Mouse (Mus musculus): ENCODE results near the gene Gm19345.

The Gm19345 gene

DNA sequence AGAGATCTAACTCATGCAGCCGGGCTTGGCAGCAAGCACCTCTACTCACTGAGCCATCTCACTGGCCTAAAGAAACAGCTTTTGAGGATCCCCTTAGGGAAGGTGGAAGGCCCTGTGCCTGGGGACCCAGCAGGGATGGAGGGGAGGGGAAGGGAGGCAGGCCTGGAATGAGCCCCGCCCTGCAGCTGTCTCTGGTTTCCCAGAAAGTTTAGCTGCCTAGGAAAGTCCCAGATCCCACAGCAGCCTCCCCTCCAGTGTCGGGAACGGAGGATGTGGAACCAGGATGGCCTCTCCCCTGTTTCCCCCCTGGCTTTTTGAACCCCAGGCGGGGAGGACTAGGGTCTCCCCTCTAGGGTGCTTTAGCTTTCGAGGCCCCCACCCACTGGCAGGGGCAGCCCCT lies 25.0 kb upstream of the Gm19345 start:
- no peak for DNase-seq (ENCODE audit: low spot score in 2 of 2)

DNA sequence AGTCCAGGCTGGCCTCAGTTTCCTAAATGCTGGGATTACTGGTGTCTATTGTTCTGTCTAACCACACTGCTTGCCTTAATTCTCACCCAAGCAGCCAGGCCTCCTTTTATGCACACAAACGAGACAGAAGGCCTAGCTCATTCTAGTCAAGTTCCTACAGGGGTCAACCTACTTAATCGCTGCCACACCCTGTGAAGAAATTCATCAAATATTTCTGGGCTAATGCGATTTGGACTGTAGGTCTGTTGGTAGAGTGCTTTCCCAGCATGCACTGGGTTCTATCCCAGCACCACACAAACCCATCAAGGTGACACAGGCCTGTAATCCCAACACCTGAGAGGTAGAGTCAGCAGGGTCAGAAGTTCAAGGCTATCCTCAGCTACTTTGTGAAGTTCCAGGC lies 22.1 kb upstream of the Gm19345 start:
- no peak for DNase-seq (ENCODE audit: low spot score in 2 of 2)

DNA sequence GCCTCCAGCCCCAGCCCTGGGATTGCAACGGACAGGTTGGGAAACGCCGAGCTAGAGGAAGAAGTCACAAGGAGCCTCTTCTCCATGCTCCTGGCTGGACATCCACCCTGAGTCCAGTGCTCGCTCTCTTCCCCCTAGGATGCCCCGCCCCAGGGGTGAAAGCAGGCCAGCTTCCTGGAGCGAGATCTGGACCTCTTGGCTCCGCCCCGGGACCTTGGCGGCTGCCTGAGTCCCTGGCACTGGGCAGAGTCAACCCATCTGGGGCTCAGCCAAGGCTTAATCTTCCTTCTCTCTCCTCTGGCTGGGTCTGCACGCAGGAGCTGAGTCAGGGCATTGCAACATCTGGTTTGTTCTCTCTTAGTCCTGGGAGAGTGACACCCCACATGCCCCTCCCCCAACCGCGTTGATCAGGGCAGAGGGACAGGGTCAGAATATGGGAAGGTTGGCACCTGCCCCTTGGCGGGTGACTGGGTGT lies 21.1 kb upstream of the Gm19345 start:
- peak in 1 of 2 experiments; percentile 59 for DNase-seq (ENCODE audit: low spot score in 2 of 2)

DNA sequence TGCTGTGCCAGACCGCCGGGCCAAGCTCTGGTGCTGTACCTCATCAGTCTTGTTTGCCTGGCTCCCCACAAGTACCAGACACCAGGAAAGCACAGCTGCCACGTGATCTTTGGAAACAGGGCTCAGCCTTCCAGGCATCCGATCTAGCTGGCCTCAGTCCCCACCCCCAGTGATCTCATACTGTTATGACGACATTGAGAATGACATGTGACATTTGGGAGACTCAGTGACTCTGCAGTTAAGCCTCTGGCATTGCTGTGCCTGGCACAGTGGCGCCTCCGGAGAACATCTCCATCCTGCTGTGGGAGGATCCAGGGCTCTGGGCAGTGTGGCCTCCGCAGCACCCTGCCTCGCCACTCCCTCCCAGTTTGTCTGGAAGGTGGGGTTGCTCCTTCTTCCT lies 20.0 kb upstream of the Gm19345 start:
- DNase-seq (ENCODE audit: low spot score in 2 of 2), result no peak

DNA sequence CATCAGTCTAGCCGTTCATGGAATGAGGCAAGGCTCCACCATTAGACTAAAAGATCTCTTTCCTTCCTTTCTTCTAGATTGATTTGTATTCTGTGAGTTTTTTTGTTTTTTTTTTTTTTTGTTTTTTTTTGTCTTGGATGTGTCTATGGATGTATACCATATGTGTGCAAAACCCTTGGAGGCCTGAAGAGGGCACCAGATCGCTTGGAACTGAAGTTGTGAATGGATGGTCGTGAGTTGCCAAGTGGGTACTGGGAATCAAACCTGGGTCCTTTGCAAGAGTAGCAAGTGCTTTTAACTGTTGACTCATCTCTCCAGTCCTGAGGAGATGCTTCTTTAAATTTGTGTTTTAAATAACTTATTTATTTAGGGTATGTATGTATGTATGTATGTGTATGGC lies 17.7 kb upstream of the Gm19345 start:
- no peak for DNase-seq (ENCODE audit: low spot score in 2 of 2)

DNA sequence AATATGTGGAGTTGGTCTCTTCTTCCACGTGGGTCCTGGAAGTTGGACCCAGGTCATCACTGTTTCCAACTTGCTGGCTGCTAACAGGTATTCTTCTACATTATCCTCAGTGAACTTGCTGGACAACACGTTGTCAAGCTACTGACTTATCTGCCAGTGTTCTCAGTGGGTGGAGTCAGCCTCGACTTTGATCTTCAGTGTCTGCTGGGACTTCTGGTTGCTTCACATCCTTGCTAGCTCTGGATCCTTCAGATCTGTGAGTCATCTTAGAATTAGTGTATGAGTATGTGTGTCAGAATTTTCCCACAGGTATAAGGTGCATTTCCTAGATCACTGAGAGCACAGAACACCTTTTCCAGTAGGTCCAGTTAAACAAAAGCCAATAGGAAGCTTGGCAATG lies 15.0 kb upstream of the Gm19345 start:
- DNase-seq (ENCODE audit: low spot score in 2 of 2), result no peak

DNA sequence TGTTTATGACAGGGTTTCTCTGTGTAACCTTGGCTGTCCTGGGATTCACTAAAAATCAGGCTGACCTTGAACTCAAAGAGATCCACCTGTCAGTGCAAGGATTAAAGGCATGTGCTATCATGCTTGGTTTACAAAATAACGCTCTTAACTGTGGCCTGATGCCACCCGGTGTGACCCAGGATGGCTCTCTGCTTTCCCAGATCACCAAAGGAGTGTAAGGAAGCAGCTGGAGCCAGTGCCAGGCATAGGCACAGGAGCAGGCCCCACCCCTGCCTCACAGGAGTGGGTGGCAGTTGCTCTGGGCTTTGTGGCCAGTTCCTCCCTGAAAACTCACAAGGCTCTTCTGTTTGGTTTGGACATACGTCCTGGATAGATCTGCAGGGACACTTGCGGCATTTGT lies 11.4 kb upstream of the Gm19345 start:
- no peak for DNase-seq (ENCODE audit: low spot score in 2 of 2)

DNA sequence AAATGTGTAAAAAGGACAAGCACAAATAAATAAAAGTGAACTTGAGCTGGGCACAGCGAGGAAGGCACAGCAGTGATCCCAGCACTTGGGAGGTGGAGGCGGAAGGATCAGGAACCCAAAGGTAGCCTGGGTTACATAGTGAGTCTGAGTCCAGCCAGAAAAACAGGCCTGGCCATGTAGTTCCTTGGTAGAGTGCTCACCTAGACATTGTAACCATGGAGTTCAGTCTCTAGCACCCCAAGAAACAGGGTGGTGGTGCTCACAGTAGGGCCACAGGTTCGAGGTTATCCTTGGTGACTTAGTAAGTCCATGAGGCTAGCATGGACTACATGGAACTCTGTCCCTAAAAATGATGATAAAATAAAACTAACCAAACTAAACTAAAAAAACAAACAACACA lies 10.9 kb upstream of the Gm19345 start:
- no peak for DNase-seq (ENCODE audit: low spot score in 2 of 2)

DNA sequence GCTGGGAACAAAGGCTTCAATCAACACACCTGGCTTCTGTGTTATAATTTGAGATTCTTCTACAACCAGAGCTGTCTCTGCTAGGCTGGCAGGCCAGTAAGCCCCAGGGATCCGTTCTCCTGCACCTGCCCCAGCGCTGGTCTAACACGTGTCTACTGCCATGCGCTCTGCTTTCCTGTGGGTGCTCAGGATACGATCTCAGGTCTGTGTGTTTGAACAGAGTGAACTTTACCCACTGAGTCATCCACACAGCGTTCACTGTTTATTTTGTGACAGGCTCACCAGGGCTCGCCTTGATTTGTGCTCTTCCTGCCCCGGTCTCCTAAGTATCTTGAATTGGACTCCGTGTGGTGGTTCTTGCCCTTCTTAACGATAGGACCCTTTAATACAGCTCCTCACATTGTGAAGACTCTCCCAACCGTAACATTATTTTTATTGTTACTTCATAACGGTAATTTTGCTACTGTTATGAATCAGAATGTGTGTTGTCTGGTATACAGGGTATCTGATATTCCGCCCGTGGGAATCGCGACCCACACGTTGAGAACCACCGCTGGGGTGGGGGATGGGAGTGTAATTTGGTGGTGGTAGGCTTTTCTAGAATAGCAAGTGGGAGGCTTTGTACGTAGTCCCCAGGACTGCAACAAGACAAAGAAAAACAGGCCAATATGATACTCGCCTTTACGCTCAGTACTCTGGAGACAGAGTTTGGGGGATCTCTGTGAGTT lies 10.0 kb upstream of the Gm19345 start:
- no peak for DNase-seq (ENCODE audit: low spot score in 2 of 2)

DNA sequence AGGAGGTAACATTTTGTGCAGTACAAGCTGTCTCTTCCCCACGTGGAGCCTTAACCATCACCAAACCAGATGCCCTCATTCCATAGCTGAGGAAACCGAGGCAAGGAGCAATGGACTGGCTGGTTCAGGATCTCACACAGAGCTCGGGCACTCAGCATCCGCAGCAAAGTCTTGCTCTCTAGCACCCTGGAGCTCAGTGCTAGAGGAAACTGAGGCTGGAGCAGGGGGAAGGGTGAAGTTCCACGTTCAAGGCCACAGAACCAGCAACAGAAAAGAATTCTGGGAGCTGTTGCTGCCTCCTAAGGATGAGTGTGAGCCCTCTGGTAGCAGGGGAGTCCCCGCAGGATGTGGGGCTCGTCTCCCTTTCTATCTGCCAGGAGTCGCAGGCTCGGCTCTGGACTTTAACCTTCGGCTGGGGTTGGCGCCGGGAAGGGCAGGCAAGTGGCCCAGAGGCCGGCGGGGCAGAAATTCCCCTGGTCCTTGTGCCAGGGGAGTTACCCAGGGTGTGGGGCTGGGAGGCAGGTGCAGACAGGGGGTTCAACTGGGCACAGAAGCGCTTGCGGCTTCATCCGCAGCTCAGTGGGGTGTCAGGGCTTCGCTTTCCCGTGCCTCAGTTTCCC lies 8.8 kb upstream of the Gm19345 start:
- DNase-seq (ENCODE audit: low spot score in 2 of 2), result no peak

DNA sequence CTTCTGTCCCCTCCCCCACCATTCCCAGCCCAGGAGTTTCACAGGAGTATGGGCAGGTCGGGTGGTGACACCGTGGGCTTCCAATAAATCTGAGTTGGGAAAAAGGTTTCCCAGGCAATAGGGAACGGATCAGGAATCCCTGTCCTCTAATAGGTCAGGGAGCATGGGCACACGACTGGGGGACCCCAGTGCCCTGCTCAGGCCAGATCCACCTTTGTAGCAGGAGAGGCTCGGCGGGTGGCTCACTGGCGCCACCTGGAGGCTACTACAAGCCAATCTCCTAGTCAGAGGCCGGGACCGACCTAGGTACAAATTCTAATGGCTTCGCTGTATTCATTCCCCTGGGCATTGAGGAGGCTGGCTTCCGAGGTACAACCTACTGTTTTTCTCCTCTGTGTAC lies 8.2 kb upstream of the Gm19345 start:
- peak; percentile 68 to 88 for DNase-seq (ENCODE audit: low spot score in 2 of 2)

DNA sequence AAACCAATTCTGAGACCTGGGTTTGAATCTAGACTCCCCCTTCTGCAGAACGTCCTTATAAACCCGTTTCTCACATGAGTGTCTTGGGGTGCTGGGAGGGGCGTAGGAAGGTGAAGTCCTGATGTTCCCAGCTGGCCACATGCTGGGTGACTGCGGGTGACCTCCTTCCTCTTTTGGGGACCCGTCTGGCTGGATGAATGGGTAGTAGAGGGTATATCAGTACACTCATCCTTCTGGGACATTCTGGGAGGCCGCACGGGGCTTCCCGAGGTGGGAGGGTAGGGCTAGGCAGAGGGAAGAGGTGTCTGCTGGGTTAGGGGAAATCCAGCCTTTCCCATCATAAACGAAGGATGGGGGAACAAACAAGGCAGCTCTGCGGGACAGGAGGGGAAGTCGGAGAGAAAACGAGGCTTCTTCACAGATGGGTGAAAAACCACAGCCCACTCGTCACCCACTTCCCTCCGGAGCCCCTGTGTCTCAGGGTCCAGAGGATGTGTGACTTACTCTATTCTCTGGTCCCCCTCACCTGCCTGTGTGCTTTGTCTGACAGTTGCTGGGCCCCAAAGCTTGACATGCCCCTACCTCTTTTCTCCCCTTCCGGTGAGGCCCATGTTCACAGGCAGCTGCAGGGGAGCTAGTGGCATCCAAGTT lies 7.2 kb upstream of the Gm19345 start:
- no peak for DNase-seq (ENCODE audit: low spot score in 2 of 2)

DNA sequence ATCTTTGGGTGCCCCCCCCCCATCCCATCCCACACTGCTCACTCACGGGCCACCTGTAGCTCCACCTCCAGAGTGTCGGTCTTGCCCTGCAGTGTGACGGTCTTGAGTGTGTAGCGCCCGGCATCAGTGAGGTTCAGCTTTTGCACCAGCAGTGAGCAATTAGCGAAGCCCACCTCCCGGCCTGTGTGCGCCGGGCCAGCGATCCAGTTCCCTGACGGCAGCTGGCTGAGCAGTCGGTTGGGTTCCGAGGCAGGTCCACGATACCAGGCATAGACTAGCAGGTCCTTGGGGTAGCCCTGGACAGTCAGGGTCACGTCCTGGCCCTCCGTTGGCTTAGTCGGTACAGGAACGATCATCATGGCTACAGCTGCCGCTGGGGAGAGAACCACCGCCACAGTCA lies 1.7 kb downstream of the Gm19345 start:
- no peak for DNase-seq (ENCODE audit: low spot score in 2 of 2)

DNA sequence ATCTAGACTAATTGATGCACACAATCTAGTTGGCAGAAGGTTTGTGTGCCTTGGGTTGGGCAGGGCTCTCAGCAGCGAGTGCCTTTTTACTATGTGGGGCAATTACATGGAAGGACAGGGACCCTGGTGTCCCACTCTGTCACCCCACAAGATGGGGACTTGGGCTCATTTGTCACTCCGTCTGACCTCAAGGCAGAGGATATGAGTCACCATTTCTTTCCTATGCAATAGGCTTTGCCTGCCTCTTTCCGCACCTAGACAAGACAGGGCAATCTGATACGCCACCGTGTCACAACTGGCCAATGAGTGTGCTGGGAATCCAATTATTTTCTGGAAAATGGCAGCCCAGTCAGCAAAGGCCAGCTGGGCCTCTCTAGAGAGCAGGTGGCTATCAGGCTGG lies 3.9 kb downstream of the Gm19345 start:
- DNase-seq (ENCODE audit: low spot score in 2 of 2), result no peak

DNA sequence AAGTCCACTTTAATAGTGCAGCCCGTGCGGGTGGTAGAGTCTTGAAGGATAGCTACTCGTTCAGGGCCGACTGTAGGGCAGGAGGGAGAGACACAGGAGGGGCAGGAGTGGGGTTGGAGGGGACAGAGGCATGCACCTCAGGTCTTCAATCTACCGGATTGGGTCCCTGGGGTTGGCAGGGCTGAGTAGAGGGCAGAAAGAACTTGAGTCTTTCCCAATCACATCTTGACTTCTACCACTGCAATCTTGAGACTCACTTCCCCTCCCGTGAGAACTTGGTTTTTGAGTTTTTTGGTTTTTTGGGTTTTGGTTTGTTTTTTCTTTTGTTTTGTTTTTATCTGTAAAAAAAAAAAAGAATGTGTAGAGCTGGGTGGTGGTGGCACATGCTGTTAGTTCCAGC lies 4.5 kb downstream of the Gm19345 start:
- no peak for DNase-seq (ENCODE audit: low spot score in 2 of 2)

DNA sequence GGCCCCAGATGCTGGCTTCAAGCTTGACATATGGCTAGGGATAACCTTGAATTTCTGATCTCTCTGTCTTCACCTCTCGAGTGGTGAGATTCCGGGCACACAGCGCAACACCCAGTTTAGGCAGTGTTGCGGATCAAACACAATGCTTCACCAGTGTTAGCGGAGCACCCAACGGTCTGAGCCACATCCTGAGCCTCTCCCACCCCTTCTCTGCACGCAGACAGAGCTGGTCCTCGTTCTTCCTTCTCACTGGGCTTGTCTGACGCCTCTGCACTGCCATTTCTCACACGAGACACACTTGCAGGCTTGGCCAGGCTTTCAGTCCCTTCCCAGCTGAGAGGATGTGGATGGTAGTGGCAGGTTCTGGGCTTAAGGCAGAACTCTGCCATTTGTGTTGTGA lies 7.9 kb downstream of the Gm19345 start:
- no peak for DNase-seq (ENCODE audit: low spot score in 2 of 2)

DNA sequence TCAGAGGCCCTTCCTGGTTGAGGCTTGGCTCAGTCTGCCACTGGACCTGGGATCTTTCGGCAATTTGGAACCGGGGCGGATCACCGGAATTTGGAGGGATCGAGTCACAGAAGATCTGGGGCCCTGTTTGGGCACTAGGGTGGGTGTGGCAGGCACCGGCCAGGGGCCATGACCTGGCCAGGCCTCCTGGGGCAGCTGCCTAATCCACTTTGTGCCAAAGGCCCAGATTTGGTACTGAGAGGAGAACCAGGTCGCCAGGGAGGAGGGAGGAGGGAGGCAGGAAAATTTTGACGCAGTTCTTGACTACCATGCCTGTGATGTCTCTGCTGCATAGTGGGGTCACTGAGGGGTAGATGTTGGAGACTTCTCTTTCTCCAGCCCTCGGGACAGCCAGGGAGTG lies 9.4 kb downstream of the Gm19345 start, which contains the start of gene Ceacam16:
TSS of gene Ceacam16 (minus strand) at position 101 of the 400 bp plus-strand sequence.
- no peak for DNase-seq (ENCODE audit: low spot score in 2 of 2)

DNA sequence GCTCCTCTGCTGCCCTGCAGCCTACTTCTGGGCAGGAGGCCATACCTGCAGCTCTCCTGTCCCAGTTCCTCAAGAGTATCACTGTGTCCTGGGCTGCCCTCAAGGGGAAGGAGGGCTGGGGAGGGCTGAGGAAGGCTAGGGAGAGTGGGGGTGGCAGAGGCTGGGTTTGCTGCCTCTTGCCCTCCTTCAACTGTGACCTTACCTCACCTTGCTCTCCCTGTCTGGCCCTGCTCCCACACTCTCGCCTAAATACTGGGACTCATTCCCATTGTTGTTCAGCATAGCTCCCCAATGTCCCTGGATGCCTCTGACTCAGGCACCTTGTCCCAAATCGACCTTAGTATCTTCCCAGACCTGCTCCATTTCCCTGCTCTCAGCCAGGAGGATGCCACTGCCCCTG lies 12.4 kb downstream of the Gm19345 start:
- DNase-seq (ENCODE audit: low spot score in 2 of 2), result no peak

DNA sequence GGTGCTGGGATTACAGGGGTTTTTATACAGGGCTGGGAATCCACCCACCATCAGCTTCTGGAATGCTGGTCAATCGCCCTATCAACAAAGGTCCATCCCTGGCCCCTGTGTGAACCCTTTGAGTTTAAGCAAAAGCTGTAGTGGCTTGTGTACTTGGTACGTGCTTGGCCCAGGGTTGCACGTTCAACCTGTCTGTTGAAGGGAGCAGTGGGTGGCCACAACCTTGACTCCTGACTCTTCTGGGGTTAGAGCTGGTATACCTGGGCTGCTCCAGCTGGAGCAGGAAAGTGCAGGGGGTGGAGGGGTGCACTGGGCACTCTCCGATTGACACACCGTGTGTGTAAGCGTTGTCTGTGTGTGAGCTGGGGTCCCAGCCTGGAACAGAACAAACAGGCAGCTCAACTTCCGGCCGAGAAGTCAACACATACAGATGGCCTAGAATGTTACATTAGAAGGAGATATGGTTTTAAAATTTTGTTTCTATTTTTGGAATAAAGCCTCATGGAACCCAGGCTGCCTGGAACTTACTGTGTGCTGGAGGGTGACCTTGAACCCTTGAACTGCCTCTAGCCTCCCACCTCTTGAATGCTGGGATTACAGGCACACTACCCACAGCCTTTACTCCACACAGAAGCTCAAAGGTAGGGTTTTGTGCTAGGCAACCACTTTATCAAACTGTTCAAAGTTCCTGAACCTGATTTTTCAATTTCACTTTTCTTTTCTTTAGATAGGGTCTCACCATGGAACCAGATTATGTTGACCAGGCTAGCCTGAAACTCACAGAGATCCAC lies 13.6 kb downstream of the Gm19345 start:
- no peak for DNase-seq (ENCODE audit: low spot score in 2 of 2)

DNA sequence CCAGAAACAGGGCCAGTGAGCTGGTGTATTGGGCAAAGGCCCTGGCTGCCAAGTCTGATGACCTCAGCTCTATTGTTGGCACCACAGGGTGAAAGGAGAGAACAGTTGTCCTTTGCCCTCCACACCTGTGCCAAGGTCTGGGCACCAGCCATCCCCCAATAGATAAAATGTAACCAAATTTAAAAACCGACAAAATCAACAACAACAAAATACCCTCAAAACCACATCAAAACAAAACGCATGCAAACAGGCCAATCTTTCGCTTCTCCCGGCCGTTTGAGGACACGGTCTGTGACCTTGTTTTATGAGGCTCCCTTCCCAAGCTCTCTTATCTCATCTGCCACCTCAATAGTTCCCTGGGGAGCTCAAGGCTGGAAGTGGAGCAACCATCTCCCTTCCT lies 14.7 kb downstream of the Gm19345 start:
- DNase-seq (ENCODE audit: low spot score in 2 of 2), result no peak

DNA sequence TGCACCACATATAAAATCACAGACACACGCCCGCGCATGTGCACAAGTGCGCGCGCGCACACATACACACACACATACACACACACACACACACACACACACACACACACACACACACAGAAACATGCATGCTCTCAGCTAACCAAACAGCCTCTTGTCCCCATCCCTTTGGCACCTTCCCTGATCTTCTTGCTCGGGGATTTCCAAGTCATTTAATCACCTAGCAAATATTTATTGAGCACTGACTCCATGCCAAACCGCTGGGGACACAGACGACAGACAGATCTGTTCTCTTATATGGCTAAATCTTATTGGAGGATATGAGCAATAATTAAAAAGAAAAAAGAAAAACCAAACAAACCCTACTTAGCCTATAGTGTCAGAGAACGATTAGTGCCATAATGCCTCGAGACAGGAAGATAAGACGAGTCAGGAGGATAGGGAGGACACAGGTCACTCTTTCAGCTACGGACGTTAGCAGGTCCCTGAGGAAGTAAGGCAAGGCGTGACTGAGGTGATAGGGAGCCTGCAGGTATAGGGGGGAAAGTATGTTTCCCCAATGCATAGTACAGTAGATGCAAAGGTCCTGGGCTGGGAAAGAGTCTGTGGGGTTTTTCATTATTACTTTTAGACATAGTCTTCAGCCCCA lies 16.1 kb downstream of the Gm19345 start:
- DNase-seq (ENCODE audit: low spot score in 2 of 2), result no peak

DNA sequence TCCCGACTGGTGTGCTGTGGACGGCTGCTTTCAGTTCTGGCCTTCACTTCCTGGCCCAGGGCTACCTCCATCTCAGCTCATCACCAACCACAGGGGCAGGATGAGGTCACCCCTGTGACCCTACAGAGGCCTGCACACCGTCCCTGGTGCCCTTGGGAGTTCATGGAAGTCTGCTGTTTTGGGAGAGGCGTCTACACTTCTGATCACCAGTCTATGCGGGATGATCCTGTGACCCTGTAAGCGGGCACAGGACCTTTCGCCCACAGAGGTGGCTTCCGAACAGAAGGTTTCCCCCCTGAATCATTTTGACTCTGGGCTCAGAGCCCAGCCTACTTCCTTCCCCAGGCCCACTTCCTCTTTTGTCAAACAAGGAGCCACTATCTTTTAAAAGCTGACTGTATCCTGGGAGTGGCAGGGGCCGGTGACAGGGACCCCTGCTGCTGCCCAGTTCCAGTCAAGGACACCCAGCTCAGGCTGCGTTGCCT lies 19.4 kb downstream of the Gm19345 start:
- peak; percentile 42 to 73 for DNase-seq (ENCODE audit: low spot score in 2 of 2)
